Mouse (Mus musculus): ENCODE measurements around the gene 4930519G04Rik.
"Not testable (repeated sequence)": the region's sequence is repeated elsewhere in the genome, so short reads cannot be mapped to it uniquely, and the experiment has no call there.

The 4930519G04Rik gene

DNA sequence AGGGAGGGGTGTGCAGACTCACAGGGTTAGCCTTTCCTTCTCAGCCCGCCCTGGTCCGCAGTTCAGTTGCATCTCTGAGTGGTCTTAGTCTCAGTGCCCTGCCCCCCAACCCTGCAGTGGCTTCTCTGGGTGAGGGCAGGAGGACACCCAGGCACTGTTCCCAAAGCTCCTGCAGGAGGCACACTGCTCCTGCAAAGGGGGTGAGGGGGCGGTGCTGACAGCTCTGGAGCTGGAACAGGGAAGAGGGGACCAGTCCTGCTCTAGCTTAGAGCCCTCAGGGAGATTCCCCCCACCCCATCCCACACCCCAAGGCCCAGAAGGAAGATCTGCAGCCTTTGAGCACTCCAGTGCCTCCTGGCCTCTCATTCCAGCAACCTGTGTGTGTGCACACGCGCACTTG is 10.8 kb upstream of the 4930519G04Rik start:
- no peak for DNase-seq

DNA sequence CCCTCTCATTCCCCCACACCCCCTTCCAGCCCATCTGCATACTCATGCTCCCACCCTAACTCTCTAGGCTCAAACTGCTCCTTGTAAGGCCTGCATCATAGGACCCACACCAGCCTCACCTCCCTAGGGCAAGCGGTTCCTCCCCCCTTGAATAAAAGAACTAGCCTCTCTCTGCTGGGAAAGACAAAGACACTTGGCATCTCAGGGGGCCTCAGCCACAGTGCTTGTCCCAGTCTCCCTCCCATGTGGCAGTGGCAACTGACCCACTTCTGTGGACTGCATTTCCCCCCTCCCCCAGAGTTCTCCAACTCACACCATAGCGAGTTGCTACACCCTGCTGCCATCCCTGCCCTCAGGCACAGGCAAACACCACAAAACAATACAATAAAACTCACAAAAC is 9.1 kb upstream of the 4930519G04Rik start:
- DNase-seq: not testable (repeated sequence)

DNA sequence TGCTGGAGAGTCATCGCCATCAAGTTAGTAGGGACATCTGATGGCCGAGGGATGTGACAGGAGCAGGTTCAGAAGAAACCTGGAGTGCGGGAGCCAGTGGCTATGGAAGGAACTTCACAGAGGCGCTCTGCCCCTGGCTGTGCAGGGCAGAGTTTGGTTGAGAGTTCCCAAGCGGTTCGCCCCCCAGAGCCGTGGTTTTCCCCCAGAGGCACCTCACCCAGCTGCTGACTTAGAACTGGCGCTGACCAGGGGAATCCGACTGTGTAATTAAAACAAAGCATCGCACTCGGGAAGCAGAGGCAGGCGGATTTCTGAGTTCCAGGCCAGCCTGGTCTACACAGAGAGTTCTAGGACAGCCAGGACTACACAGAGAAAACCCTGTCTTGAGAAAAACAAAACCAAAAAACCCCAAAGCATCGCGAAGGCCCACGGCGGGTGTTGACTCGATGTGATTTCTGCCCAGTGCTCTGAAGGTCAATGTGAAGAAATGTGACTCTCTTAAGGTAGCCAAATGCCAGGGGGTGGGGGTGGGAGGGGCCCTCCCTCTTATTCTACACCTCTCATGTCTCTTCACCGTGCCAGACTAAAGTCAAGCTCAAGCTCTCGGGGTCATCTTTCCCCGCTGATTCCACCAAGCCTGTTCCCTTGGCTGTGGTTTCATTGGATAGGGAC is 1.8 kb upstream of the 4930519G04Rik start:
- no peak for DNase-seq

DNA sequence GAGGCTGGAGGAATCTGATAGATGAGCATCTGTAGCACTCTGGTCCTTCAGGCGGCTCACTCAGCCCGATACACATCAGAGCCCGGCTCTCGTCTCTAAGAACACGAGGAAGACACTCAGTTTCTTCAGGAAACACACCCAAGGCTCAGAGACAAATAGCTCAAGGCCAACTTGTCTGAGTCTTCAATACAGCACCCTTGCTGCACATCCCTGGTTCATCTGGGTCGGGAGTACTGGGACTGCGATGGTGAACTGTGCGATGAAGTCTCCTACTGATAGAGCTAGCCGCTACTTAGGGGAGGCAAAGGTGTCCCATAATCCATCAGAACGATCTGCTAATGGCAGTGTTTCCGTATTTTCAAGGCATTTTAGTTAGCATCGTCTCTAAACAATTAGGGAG is 5.1 kb downstream of the 4930519G04Rik start, which contains the start of gene Gm9936:
Gm9936 (minus strand) TSS at position 101 of the 400 bp plus-strand sequence.
- no peak for DNase-seq

- DNase-seq: peak; percentile 38
Observed at GRCm38 (mm10) chr5:114859253-114859652, 5.8 kb downstream of the 4930519G04Rik start.

DNA sequence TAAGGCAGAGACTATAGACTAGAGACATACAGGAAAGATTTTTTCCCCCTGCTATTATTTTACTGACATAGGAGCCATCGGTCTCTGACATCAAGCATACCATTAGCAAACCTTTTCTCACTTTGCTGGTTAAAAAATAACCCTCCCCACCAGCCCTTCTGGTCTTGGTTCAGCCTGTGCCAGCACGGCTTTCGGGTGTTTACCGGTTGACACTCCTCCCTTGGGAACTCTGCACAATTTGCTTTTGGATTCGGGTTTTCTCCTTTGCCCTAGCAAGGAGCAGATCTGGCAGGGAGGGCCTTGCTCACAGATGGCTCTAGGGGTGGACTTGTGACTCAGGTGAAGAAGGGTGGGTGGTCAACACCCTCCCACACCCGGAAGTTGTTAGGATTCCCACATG is 8.3 kb downstream of the 4930519G04Rik start:
- peak; percentile 49 for DNase-seq

GRCm38 (mm10) chr5:114864813-114865212 is 11.3 kb downstream of the 4930519G04Rik start:
- no peak for DNase-seq

DNA sequence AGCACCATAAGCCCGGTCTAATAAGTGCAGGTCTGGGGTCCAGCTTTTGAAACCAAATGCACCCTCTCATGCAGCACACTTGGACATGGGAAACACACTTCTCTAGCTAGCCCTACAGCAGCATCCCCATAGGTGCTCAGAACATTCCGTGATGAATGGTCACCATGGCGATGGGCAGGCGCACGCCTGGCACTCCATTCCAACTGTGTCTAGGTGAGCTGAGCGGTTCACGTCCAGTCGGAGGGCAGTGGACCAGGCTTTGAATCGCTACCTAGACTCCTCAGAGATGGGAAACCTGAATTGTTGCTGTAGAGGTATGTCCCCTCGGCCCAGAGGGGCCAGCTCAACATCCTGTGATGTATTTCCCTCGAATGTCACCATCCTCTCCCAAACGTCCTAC is 11.8 kb downstream of the 4930519G04Rik start:
- DNase-seq: no peak

DNA sequence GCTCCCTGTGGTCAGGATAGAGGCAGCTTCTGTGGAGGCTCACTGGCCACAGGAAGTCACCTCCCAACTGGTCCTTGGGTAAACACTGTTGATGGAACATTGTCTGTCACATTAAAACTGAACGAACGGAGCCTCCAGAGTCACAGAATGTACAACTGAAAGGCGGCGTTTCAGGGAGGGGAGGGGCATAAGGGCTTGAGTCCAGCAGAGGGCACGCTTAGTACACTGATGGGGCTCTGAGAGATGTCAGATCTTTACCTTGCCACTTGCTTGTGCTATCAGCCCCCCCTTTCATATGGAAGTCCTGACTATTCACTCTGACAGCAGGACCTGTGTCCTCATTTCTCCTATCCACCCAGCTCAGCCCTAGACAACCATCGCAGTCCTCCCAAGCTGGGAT is 22.4 kb downstream of the 4930519G04Rik start:
- DNase-seq: no peak

GRCm38 (mm10) chr5:114876331-114876730 is 22.9 kb downstream of the 4930519G04Rik start:
- DNase-seq: no peak

DNA sequence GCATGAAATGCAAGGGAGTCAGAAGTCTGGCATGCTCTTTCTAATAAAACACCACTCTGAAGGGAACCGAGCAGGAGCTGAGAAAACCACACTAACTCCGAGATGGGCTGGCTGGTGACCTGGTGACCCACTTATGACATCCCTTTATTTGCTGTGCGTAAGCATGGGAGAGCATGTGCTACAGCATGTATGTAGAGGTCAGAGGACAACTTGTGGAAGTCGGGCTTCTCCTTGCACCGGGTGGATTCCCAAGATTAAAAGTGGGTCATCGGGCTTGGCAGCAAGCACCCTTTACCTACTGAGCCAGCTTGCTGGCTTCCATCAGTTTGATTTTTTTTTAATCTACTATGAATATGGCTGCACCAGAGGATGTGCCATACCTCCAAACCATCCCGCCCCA is 24.0 kb downstream of the 4930519G04Rik start:
- no peak for DNase-seq

DNA sequence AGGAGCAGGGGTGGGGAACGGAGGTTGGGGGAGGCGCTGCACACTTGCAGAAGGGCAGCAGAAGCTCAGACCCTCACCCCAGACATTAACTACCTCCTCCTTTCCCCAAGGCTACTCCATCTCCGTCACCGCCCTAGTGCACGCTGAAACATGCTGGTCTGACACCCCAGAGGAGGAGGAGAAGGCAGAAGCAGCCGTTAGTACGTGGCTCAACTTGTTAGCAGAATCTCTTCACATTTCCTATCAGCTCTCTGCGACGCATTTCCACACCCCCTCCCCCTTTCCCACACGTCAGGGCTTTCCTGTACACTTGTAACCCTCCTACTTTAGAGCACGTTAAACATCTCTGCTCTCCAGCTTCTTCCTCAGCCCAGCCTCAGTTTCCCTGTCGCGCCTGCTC is 25.9 kb downstream of the 4930519G04Rik start:
- DNase-seq: no peak

DNA sequence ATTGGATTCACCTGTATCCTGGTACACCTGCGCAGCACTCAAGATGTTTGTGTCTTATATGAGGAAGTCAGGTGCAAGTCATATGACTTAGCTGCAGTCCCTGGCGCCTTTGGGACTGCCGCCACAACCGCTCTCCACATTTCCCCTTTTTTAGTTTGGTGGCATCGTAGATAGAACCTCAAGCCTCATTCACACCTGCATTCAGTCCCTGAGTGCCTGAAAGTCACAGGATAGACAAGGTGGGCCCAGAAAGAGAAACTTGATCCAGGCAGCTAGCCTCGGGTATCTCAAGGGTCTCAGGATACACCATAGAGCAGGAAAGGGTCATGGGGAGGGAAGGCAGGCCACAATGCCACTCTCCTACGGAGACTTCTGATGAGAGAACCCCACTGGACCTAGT is 28.9 kb downstream of the 4930519G04Rik start:
- not testable (repeated sequence) for DNase-seq

GRCm38 (mm10) chr5:114883022-114883421 is 29.6 kb downstream of the 4930519G04Rik start:
- no peak for DNase-seq

DNA sequence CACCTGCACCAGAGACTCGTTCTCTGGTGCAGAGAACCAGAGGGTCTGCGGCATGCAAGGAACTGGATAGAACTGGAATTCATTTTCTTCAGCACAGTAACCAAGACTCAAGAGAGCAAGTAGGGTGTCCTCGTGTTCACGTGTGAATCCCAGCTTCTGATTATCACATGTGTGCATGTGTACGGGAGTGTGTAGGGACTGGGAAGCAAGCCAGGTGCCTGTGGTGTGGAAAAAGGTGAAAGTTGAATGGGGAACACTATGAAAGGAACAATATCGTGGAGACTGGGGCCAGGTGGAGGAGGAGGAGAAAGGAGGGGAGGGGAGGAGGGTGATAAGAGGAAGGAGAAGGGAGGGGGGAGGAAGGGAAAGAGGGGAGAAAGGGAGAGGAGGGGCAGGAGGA is 33.3 kb downstream of the 4930519G04Rik start:
- DNase-seq: no peak

DNA sequence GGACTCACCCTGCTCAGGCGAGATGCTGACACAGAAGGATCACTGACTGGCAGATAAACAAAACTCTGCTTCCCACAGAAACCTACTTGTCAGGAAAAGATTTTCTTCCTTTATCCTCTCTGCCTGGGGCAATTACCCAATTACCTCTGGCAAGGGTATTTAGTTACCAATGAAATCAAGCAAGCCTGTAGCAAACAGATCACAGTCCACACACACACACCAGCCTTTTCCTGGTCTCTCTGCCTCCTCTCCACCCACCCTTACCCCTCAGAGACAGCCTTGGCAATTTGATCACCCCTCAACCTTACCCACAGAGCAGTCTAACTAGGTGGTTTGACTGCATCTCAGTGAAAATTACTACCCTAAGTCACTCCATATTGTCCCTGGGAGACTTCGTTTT is 35.5 kb downstream of the 4930519G04Rik start:
- DNase-seq: no peak

GRCm38 (mm10) chr5:114895542-114895941 is 42.1 kb downstream of the 4930519G04Rik start:
- no peak for DNase-seq

- no peak for DNase-seq
Observed at GRCm38 (mm10) chr5:114896688-114897373, 43.4 kb downstream of the 4930519G04Rik start, which contains the start of gene Oasl2. Gene Oasl2 (plus strand): TSS chr5:114896936.

GRCm38 (mm10) chr5:114897374-114897793 is 43.9 kb downstream of the 4930519G04Rik start:
- DNase-seq: peak; percentile 53

GRCm38 (mm10) chr5:114898857-114899256 is 45.4 kb downstream of the 4930519G04Rik start:
- DNase-seq: no peak

DNA sequence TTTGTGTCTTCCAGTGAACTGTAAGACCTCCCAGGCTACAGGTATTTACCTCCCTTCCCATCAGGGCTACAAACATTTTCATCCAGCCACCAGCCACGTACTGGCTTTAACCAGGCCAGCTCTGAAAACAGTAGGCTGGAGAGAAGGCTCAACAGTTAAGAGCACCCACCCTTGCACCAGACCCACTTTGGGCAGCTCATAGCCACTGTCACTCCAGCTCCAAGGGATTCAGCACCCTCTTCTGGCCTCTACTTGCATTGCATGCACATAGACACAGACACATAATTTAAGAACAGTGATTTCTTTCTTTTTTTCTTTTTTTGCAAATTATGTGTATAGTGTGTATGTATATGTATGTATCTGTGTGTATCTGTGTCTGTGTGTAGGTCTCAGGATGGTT is 48.9 kb downstream of the 4930519G04Rik start:
- DNase-seq: peak; percentile 33

DNA sequence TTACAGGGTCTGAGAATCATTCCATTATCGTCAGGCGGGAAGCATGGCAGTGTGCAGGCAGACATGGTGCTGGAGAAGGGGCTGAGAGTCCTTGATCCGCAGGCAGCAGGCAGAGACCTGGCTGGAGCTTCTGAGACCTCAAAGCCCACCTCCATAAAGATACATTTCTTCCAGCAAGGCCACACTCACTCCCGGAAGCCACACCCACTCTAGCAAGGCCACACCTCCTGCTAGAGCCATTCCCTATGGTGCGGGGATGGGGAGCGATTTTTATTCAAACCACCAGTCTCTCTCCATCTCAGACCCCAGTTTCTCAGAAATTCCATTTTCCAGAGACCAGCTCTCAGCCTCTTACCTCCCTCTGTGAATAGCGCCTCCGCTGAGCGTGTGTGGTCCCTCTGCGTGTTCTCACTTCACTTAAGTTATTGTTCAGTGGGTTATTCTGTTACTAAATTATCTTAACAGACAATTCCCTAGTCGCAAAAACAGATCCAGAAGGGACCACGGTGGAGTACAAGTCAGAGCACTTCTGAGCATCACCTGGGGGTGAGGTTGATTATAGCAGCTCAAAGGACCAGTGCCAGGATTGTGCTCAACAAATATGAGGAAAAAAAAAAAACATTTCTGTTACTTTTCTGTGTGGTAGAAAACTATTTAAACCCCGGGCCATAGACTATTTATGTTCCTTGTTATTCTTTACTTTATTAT is 55.3 kb downstream of the 4930519G04Rik start:
- no peak for DNase-seq

DNA sequence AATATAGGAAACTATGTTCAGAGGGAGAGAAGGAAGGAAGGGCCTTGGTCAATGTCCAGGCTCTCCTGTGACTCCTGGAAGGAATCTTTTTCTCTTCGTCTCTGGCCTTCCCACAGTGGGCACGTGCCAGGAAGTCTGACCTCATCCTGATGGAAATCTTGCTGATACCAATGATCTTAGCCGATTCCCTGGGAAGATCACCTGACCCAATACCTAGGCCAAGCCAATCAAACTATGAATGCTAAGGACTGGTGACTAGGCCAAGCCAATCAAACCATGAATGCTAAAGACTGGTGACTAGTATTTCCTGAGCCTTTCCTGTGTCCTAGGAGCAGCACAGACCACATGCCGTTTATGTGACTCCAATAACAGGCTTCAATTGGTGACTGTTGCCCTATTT is 60.2 kb downstream of the 4930519G04Rik start:
- no peak for DNase-seq

DNA sequence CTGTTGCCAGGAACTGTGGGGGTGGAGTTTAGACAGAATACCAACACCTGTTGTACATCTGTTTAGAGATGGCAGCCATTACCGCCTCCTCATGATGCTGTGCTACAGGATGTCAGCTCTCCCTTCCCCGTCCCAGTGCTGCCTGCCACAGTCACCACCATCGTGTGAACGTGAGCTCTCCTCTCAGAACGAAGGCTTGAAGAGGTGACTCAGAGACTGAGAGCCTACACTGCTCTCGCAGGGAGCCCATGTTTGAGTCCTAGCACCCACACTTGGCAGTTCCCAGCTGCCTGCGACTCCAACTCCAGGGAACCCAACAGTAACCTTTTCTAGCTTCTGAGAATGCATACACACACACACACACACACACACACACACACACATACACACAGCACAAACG is 61.4 kb downstream of the 4930519G04Rik start:
- DNase-seq: no peak
